ENCODE assay signal across 8 mouse cellular contexts in genomic region chr19:29251958-29252801, GRCm38 (mm10). TPM values are rescaled to one million over a fixed set of nuclear protein-coding genes. Genes with fewer than 3 reads are reported as not detected.
DNase-seq lines count a peak whose midpoint lies in the region; ATAC-seq and TF ChIP-seq lines count a peak whose summit lies in the region.

No protein-coding gene starts in this region.

- 1% methylated on average over 44 of the region's 44 CpGs for WGBS in lung, adult 2 months
- under 1% methylated on average over 40 of the region's 44 CpGs for WGBS in forebrain, embryonic 11.5 days
- under 1% methylated on average over 44 of the region's 44 CpGs for WGBS in intestine, embryonic 15.5 days
- WGBS in liver, embryonic 15.5 days (ENCODE audit: insufficient replicate concordance) = under 1% methylated on average over 44 of the region's 44 CpGs

- H3K9ac ChIP-seq in forebrain, embryonic 11.5 days (ENCODE audit: low read length) = peak overlapping the region; percentile 92
- H3K9ac ChIP-seq in intestine, embryonic 15.5 days = peak overlapping the region; percentile 94
- peak overlapping the region; percentile 100 for H3K9ac ChIP-seq in liver, embryonic 15.5 days

- peak overlapping the region; percentile 62 for H3K4me3 ChIP-seq in lung, adult 2 months (replicated peaks; ENCODE audit: extremely low read depth, low read depth, low read length)
- H3K4me3 ChIP-seq in forebrain, embryonic 11.5 days (ENCODE audit: low read depth, low read length) = peak overlapping the region; percentile 79
- H3K4me3 ChIP-seq in intestine, embryonic 15.5 days (replicated peaks) = peak overlapping the region; percentile 88
- H3K4me3 ChIP-seq in liver, embryonic 15.5 days (replicated peaks) = peak overlapping the region; percentile 97

- H3K27ac ChIP-seq in forebrain, embryonic 11.5 days (ENCODE audit: low read depth, low read length) = peak overlapping the region; percentile 90
- H3K27ac ChIP-seq in intestine, embryonic 15.5 days = peak overlapping the region; percentile 98
- peak overlapping the region; percentile 100 for H3K27ac ChIP-seq in liver, embryonic 15.5 days (replicated peaks)

- ATAC-seq in forebrain, embryonic 11.5 days (replicated peaks; ENCODE audit: low FRiP score) = peak; percentile 71; the same call in 1 of the 2 replicates
- peak; percentile 72 for ATAC-seq in intestine, embryonic 15.5 days
- peak; percentile 35 for ATAC-seq in liver, embryonic 15.5 days (ENCODE audit: insufficient read depth)
- no peak for ATAC-seq in granulocyte monocyte progenitor cell, adult 5-6 weeks (replicated peaks; ENCODE audit: poor library complexity, severe bottlenecking)

- H3K9me3 ChIP-seq in forebrain, embryonic 11.5 days (ENCODE audit: control insufficient read depth, low read length) = no peaks in the 10 kb centered on the region
- no peaks in the 10 kb centered on the region for H3K9me3 ChIP-seq in intestine, embryonic 15.5 days
- no peaks in the 10 kb centered on the region for H3K9me3 ChIP-seq in liver, embryonic 15.5 days (replicated peaks)

- no peak for TF ChIP-seq CTCF in lung, adult 2 months (IDR thresholded peaks at IDR 0.05; ENCODE audit: insufficient read depth, low read length)

- no peaks in the 10 kb centered on the region for H3K27me3 ChIP-seq in forebrain, embryonic 11.5 days (ENCODE audit: control insufficient read depth, insufficient read depth, low read length)
- no peaks in the 10 kb centered on the region for H3K27me3 ChIP-seq in intestine, embryonic 15.5 days (replicated peaks)
- H3K27me3 ChIP-seq in liver, embryonic 15.5 days = no peaks in the 10 kb centered on the region

- peak; percentile 47 for DNase-seq in lung, adult 2 months
- DNase-seq in lung, postnatal 25 days (ENCODE audit: low spot score) = no peak
- peak; percentile 66 for DNase-seq in adipocyte (ENCODE audit: low spot score)
- peak; percentile 82 for DNase-seq in forebrain, embryonic 11.5 days (ENCODE audit: low spot score)
- peak; percentile 61 for DNase-seq in right cerebral cortex, adult 18-20 months

- no peaks in the 10 kb centered on the region for H3K36me3 ChIP-seq in forebrain, embryonic 11.5 days (ENCODE audit: control insufficient read depth, insufficient read depth, low read length)
- no peaks in the 10 kb centered on the region for H3K36me3 ChIP-seq in intestine, embryonic 15.5 days
- H3K36me3 ChIP-seq in liver, embryonic 15.5 days (replicated peaks) = peaks cover 18% of the 10 kb centered on the region

- peak overlapping the region; percentile 92 for H3K4me2 ChIP-seq in forebrain, embryonic 11.5 days (ENCODE audit: low read depth, low read length, severe bottlenecking)
- H3K4me2 ChIP-seq in intestine, embryonic 15.5 days (replicated peaks) = peak overlapping the region; percentile 91
- peak overlapping the region; percentile 87 for H3K4me2 ChIP-seq in liver, embryonic 15.5 days

- no peak for TF ChIP-seq POLR2A in lung, adult 2 months (IDR thresholded peaks at IDR 0.05; ENCODE audit: borderline replicate concordance, extremely low read depth, low read depth, low read length)

- H3K4me1 ChIP-seq in lung, adult 2 months (ENCODE audit: control insufficient read depth, insufficient read depth, low read length) = peaks cover 8% of the 10 kb centered on the region
- peaks cover 7% of the 10 kb centered on the region; the same call in 1 of the 2 replicates for H3K4me1 ChIP-seq in forebrain, embryonic 11.5 days (replicated peaks; ENCODE audit: control insufficient read depth, insufficient read depth, low read length)
- peaks cover 16% of the 10 kb centered on the region; the same call in 1 of the 2 replicates for H3K4me1 ChIP-seq in intestine, embryonic 15.5 days (replicated peaks)
- peaks cover 54% of the 10 kb centered on the region for H3K4me1 ChIP-seq in liver, embryonic 15.5 days (replicated peaks)

RNA-seq across cellular contexts. Expression of gene Jak2, which starts 0.6 kb away (rescaled TPM):
- 7.3 and 8.9 TPM in 2 replicates for polyA plus RNA-seq in lung, adult 2 months (2012; rRNA removed)
- 13.2 and 14.6 TPM in 2 replicates for polyA plus RNA-seq in forebrain, embryonic 11.5 days (2014; fragmentation: Nextera tagmentation; extraction: Ambion mirVana)
- 8.0 and 8.8 TPM in 2 replicates for polyA plus RNA-seq in intestine, embryonic 15.5 days (2015; fragmentation: Nextera tagmentation; extraction: Ambion mirVana)
- polyA plus RNA-seq in liver, embryonic 15.5 days (2015; fragmentation: Nextera tagmentation; extraction: Ambion mirVana) = 11.4 and 11.8 TPM in 2 replicates
- 25.3 and 27.9 TPM in 2 replicates for total RNA-seq in granulocyte monocyte progenitor cell, adult 5-6 weeks (2014; fragmentation: Nextera tagmentation)
- total RNA-seq in granulocyte monocyte progenitor cell, adult 5-6 weeks (2017) = 32.6 and 40.6 TPM in 2 replicates
